Mouse (Mus musculus) embryonic facial prominence, embryonic 14.5 days (tissue): ENCODE results near the gene E2f6. TPM values are rescaled to one million over a fixed set of nuclear protein-coding genes. Genes with fewer than 3 reads are reported as not detected.
A peak's percentile ranks its signal among the peaks of the same experiment; 100 is the strongest.

Source experiments
- ATAC-seq: fragments of 200-750 bp; cut with Nextera tagmentation; 2 replicates; pipeline ENCODE4 v1.8.0; 2017; ENCODE audit warnings: low read depth, moderate number of reproducible peaks, moderate TSS enrichment
- DNase-seq: peaks from one replicate; pipeline ENCODE4 v3.0.0-alpha.2; 2015; ENCODE audit warnings: low spot score
- H3K27ac ChIP-seq: fragments of 300-500 bp; sonication (generic); replicated peaks from 2 replicates; pipeline ENCODE4 v1.5.1; 2014; ENCODE audit warnings: low read depth, mild to moderate bottlenecking, low read length, moderate library complexity
- H3K27me3 ChIP-seq: fragments of 300-500 bp; sonication (generic); replicated peaks from 2 replicates; pipeline ENCODE4 v1.6.1; 2014; ENCODE audit warnings: low read length; ENCODE audit not compliant: control insufficient read depth, insufficient read depth
- H3K36me3 ChIP-seq: fragments of 300-500 bp; sonication (generic); 2 replicates; pipeline ENCODE4 v1.6.1; 2014; ENCODE audit warnings: low read length, mixed read lengths; ENCODE audit not compliant: control insufficient read depth, insufficient read depth
- H3K4me1 ChIP-seq: fragments of 300-500 bp; sonication (generic); 2 replicates; pipeline ENCODE4 v1.6.1; 2014; ENCODE audit warnings: antibody characterized with exemption, low read length; ENCODE audit not compliant: control insufficient read depth, insufficient read depth
- H3K4me2 ChIP-seq: fragments of 300-500 bp; sonication (generic); 2 replicates; pipeline ENCODE4 v1.6.1; 2014; ENCODE audit warnings: low read depth, mild to moderate bottlenecking, low read length, moderate library complexity, mixed read lengths
- H3K4me3 ChIP-seq: fragments of 300-500 bp; sonication (generic); 2 replicates; pipeline ENCODE4 v1.5.1; 2014; ENCODE audit warnings: low read depth, mild to moderate bottlenecking, low read length
- H3K9ac ChIP-seq: fragments of 300-500 bp; sonication (generic); 2 replicates; pipeline ENCODE4 v1.6.1; 2014; ENCODE audit warnings: low read depth, mild to moderate bottlenecking, low read length, moderate library complexity, mixed read lengths
- H3K9me3 ChIP-seq: fragments of 300-500 bp; sonication (generic); 2 replicates; pipeline ENCODE4 v1.6.1; 2016; ENCODE audit warnings: low read length; ENCODE audit not compliant: control insufficient read depth
- WGBS: fragments of 180-500 bp; shearing (Covaris S2); extraction: QIAGEN DNeasy Blood & Tissue Kit; methylation state at CpG from one replicate; pipeline ENCODE4 v1.1.7; 2014; 5-methylcytosine and 5-hydroxymethylcytosine counted together
- polyA plus RNA-seq: library from polyadenylated mRNA; unstranded; fragments of >200 nt; fragmentation: Nextera tagmentation; extraction: Ambion mirVana; gene quantifications from 2 replicates; pipeline ENCODE4 v1.2.1, GENCODE M21; 2014

The E2f6 gene
- polyA plus RNA-seq, 1 experiment from 2014 or later = 51.9 TPM

DNA sequence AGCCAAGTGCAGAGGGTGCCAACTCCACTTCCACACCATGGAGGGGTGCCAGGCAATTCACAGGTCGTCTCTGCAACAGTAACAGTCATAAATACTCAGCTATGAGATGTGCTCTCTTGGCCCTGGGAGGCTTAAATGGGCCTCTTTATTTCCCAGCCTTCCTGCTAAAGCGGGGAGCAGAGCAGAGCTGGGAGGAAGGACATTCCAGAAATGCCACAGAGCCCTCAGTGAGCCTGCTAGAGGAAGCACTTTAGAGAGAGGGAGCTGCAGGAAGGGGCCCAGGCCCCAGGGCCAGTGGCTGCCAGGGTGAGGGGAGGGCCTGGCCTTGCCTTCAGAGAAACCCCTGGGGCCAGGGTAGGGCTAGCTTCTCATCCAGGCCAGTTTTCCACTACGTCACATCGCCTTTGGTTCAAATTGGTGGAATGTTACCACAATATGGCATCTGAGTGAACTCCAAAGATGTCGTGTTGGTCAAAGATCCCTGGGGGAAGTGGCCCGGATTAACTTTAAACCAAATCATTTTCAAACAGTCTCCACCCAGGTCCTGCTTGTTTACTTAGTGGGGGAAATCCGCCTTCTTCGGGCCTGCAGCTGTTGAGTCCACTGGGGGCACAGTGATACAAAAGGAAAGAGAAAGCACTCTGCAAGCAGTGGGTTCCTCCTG is 59.8 kb downstream of the E2f6 start:
- no peak overlapping the region for H3K4me3 ChIP-seq
- no peak overlapping the region; the same call in 1 of the 2 replicates for H3K9ac ChIP-seq
- ATAC-seq (peak; percentile 86), DNase-seq (peak; percentile 87)
- peaks cover 33% of the 10 kb centered on the region for H3K4me1 ChIP-seq
- no peaks in the 10 kb centered on the region for H3K9me3 ChIP-seq
- peak overlapping the region; percentile 89 for H3K27ac ChIP-seq
- H3K27me3 ChIP-seq = no peaks in the 10 kb centered on the region
- no peak overlapping the region for H3K4me2 ChIP-seq
- whole genome bisulfite sequencing = 23% methylated on average over 8 of the region's 8 CpGs
- no peaks in the 10 kb centered on the region for H3K36me3 ChIP-seq

- no peak overlapping the region for H3K4me2 ChIP-seq
- H3K27ac ChIP-seq = no peak overlapping the region
- no peak for DNase-seq
- no peak for ATAC-seq
- no peak overlapping the region for H3K9ac ChIP-seq
- WGBS = 48% methylated on average over 1 of the region's 1 CpGs
- H3K36me3 ChIP-seq = no peaks in the 10 kb centered on the region
- H3K4me3 ChIP-seq = no peak overlapping the region
- H3K9me3 ChIP-seq = no peaks in the 10 kb centered on the region
- no peaks in the 10 kb centered on the region for H3K27me3 ChIP-seq
- peaks cover 33% of the 10 kb centered on the region for H3K4me1 ChIP-seq
Measured at GRCm38 (mm10) chr12:16872006-16872405, 61.2 kb downstream of the E2f6 start.

DNA sequence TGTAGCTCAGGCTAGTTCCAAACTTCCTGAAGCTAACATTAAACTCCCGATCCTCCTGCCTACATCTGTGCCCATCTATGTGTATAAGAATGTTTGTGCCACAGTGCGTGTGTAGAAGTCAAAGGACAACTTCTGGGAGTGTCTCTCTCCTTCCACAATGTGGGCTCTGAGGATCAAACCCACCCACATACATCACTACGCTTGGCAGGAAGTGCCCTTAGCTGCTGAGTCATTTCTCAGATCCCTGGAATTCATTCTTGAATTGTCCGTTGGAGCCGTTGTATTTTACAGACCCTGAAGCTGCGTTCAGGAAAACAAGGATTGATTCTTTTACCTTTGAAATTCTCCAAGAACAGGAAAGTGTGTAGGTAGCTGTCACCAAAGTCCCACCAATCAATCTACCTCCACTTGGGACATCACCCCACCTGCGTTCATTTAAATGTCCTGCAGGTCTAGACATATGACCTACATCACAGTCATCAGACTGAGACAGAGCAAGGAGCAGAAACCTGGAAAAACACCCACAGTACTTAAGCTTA is 62.2 kb downstream of the E2f6 start:
- Histone ChIP-seq H3K4me2 (no peak overlapping the region), H3K4me3 (no peak overlapping the region), H3K36me3 (no peaks in the 10 kb centered on the region), H3K4me1 (peaks cover 33% of the 10 kb centered on the region), H3K27ac (no peak overlapping the region), H3K9me3 (no peaks in the 10 kb centered on the region), H3K9ac (no peak overlapping the region), H3K27me3 (no peaks in the 10 kb centered on the region)
- DNase-seq = no peak
- no peak for ATAC-seq
- WGBS = 66% methylated on average over 7 of the region's 7 CpGs

DNA sequence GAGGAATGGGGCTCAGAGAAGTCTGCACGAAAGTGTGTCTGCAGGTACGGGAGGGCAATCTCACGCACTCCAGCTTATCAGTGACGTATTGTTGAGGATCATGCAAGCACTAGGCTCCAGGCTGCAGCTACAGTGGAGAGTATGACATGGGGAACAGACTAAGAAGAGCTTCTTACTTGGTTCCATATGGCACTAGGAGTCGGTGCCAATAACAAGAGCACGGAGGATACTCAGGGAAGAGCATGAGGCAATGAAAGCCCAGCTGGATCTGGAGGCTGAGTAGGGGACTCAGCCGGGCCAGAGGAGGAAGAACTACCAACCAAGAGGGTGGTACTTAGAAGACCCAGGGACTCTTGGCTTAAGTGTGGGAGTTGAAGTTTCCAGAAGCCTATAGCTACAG is 62.8 kb downstream of the E2f6 start:
- Histone ChIP-seq H3K27ac (no peak overlapping the region), H3K36me3 (no peaks in the 10 kb centered on the region), H3K9me3 (no peaks in the 10 kb centered on the region), H3K4me2 (no peak overlapping the region), H3K9ac (no peak overlapping the region), H3K27me3 (no peaks in the 10 kb centered on the region), H3K4me1 (peaks cover 33% of the 10 kb centered on the region), H3K4me3 (no peak overlapping the region)
- DNase-seq (no peak), ATAC-seq (no peak)
- WGBS = 71% methylated on average over 7 of the region's 7 CpGs

DNA sequence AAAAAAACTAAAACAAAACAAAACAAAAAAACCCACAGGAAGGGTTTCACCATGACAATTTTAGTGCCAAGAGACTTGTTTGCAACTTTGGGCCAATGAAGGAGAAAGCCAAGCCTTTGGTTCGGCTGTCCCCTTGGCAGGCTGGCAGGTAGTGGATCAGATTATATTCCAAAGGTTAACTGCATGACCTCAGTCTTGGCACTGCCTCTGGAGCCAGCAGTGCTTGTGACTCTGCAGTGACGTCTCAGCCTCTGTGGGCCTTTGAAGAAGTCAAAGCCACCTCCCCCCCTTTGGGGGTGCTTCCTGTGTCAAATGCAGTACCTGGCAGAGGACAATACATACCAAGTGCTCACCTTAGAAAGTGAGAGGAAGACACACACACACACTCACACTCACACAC is 63.3 kb downstream of the E2f6 start:
- ATAC-seq = no peak

GRCm38 (mm10) chr12:16875269-16875668 is 64.5 kb downstream of the E2f6 start:
- ATAC-seq (peak; percentile 48; the same call in 1 of the 2 replicates), DNase-seq (peak; percentile 56)
- no peak overlapping the region for H3K4me3 ChIP-seq
- H3K9ac ChIP-seq = no peak overlapping the region
- H3K27ac ChIP-seq = no peak overlapping the region
- no peak overlapping the region for H3K4me2 ChIP-seq
- 50% methylated on average over 4 of the region's 4 CpGs for WGBS
- H3K36me3 ChIP-seq = no peaks in the 10 kb centered on the region
- no peaks in the 10 kb centered on the region for H3K27me3 ChIP-seq
- H3K4me1 ChIP-seq = peaks cover 20% of the 10 kb centered on the region
- H3K9me3 ChIP-seq = no peaks in the 10 kb centered on the region

More for the DNA sequence above, 63.3 kb downstream of the E2f6 start:
- Histone ChIP-seq H3K4me2 (no peak overlapping the region), H3K36me3 (no peaks in the 10 kb centered on the region), H3K9ac (no peak overlapping the region), H3K27me3 (no peaks in the 10 kb centered on the region), H3K4me1 (peaks cover 30% of the 10 kb centered on the region), H3K9me3 (no peaks in the 10 kb centered on the region), H3K4me3 (no peak overlapping the region), H3K27ac (no peak overlapping the region)
- no peak for DNase-seq
- 36% methylated on average over 2 of the region's 2 CpGs for WGBS

- H3K27ac ChIP-seq = no peak overlapping the region
Measured at GRCm38 (mm10) chr12:16875678-16876077, 64.9 kb downstream of the E2f6 start.

DNA sequence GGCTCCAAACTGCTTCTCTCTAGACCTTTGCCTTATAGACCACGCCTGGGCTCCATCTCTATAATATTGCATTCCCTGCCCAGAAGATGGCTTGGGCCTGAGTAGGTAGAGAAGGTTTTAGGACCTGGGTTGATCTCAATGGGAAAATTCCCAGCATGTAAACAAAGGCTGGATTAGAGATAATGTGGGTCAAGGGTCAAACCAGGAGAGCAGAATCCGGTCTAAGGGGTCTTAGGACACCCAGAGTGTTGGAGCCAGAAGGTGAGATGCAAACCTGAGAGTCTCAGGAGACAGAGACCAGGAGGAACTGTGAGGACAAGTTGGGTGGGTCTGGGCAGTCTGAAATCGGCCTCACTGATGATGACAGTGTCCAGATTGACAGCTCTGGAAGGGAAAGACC is 65.9 kb downstream of the E2f6 start:
- Histone ChIP-seq H3K4me2 (no peak overlapping the region), H3K27me3 (no peaks in the 10 kb centered on the region), H3K27ac (0 out of 2 replicates have a peak overlapping the region, but pooled peaks have one; percentile 8), H3K9me3 (no peaks in the 10 kb centered on the region), H3K4me1 (peaks cover 11% of the 10 kb centered on the region; the same call in 1 of the 2 replicates), H3K4me3 (no peak overlapping the region), H3K36me3 (no peaks in the 10 kb centered on the region), H3K9ac (no peak overlapping the region)
- 50% methylated on average over 3 of the region's 3 CpGs for WGBS
- ATAC-seq (no peak), DNase-seq (no peak)

More at GRCm38 (mm10) chr12:16875678-16876077, 64.9 kb downstream of the E2f6 start:
- H3K9ac ChIP-seq = no peak overlapping the region
- ATAC-seq = peak; percentile 32; the same call in 1 of the 2 replicates
- WGBS = 60% methylated on average over 7 of the region's 7 CpGs
- no peaks in the 10 kb centered on the region for H3K27me3 ChIP-seq
- H3K4me1 ChIP-seq = peaks cover 16% of the 10 kb centered on the region
- H3K36me3 ChIP-seq = no peaks in the 10 kb centered on the region
- H3K9me3 ChIP-seq = no peaks in the 10 kb centered on the region
- DNase-seq = no peak
- no peak overlapping the region for H3K4me2 ChIP-seq
- H3K4me3 ChIP-seq = no peak overlapping the region

DNA sequence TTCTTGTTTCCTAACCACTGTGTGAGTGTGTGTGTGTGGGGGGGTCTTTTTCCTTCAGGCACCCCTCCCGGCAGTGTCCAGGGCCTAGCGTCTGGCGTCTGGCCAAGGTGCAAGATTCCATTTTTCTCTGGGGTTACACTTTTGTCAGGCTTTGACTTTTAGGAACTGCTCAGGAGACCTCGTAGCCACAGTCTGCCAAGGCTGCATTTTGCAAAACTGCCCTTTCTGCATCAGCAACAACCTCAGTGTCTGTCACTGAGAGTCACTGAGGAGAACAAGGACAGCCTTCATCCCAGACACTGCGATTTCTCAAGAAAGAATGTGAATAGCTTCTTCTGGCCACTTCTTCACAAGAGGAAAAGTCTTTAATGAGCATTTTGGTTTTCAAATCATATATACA is 66.4 kb downstream of the E2f6 start:
- H3K27ac ChIP-seq = peak overlapping the region; percentile 8; the same call in 1 of the 2 replicates
- no peaks in the 10 kb centered on the region for H3K36me3 ChIP-seq
- 51% methylated on average over 5 of the region's 5 CpGs for WGBS
- no peak overlapping the region for H3K4me3 ChIP-seq
- H3K4me1 ChIP-seq = peaks cover 11% of the 10 kb centered on the region; the same call in 1 of the 2 replicates
- H3K27me3 ChIP-seq = no peaks in the 10 kb centered on the region
- no peaks in the 10 kb centered on the region for H3K9me3 ChIP-seq
- DNase-seq (no peak), ATAC-seq (no peak)
- H3K9ac ChIP-seq = no peak overlapping the region
- no peak overlapping the region for H3K4me2 ChIP-seq
